Mouse (Mus musculus) C2C12 (cell line): ENCODE results near the gene Slc38a6.

Experiments
- CEBPB ChIP-seq: IDR thresholded peaks from one replicate; pipeline ENCODE4 v1.6.1; 2011; ENCODE audit warnings: low read depth, mild to moderate bottlenecking, control low read depth, moderate library complexity
- CTCF ChIP-seq: IDR thresholded peaks from one replicate; pipeline ENCODE4 v1.5.1; 2011; ENCODE audit not compliant: control insufficient read depth, insufficient read depth, insufficient read length
- MAX ChIP-seq: IDR thresholded peaks from one replicate; pipeline ENCODE4 v1.6.1; 2011; ENCODE audit warnings: mild to moderate bottlenecking, control low read depth
- MYOD1 ChIP-seq: IDR thresholded peaks from one replicate; pipeline ENCODE4 v1.6.1; 2011; ENCODE audit warnings: low read depth; ENCODE audit not compliant: control insufficient read depth, insufficient read length
- USF1 ChIP-seq: IDR thresholded peaks from one replicate; pipeline ENCODE4 v1.6.1; 2011; ENCODE audit warnings: low read depth, mild to moderate bottlenecking, control low read depth, moderate library complexity

DNA sequence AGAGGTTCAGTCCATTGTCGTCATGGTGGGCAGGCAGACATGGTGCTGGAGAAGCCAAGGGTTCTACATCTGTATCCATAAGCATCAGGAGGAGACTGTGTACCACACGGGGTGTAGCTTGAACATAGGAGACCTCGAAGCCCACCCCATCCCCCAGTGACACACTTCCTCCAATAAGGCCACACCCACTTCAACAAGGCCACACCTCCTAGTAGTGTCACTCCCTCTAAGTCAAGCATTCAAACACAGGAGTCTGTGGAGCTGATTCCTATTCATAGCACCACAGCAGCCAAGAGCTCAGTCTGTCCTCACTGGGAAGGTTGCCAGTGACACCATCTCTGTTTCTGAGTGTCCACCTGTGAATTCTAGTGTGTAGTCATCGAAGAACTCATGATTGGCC is 57.7 kb downstream of the Slc38a6 start:
- TF ChIP-seq MAX (no peak), USF1 (no peak), CTCF (no peak), CEBPB (no peak), MYOD1 (no peak)
